Mouse (Mus musculus) thymus, adult 2 months (tissue): ENCODE results near the gene Fam186a.

Experiments used
- CTCF ChIP-seq: fragments of 200-500 bp; IDR thresholded peaks from 2 replicates; pipeline ENCODE4 v1.5.1; 2012; ENCODE audit warnings: mild to moderate bottlenecking, control low read depth, low read length, moderate library complexity, borderline replicate concordance; ENCODE audit not compliant: control insufficient read depth, poor library complexity, insufficient read depth; ENCODE audit errors: extremely low read depth
- POLR2A ChIP-seq: fragments of 200-500 bp; IDR thresholded peaks from 2 replicates; pipeline ENCODE4 v1.6.1; 2012; ENCODE audit warnings: mild to moderate bottlenecking, low read length, control low read depth, moderate library complexity; ENCODE audit not compliant: control insufficient read depth, poor library complexity, insufficient read depth; ENCODE audit errors: extremely low read depth

GRCm38 (mm10) chr15:99972361-99972988 lies 5.6 kb upstream of the Fam186a start:
- TF ChIP-seq CTCF, result peak; percentile 41; the same call in 1 of the 2 replicates
- TF ChIP-seq POLR2A, result peak; percentile 70
